Mouse (Mus musculus) embryo, embryonic 11 days (tissue): ENCODE measurements around the gene Mfsd1.

Experiments
- DNase-seq: peaks from one replicate; pipeline ENCODE4 v3.0.0-alpha.2; 2015

The Mfsd1 gene

GRCm38 (mm10) chr3:67643135-67643534 is 60.6 kb downstream of the Mfsd1 start:
- no peak for DNase-seq

GRCm38 (mm10) chr3:67645640-67646466 is 63.3 kb downstream of the Mfsd1 start:
- peak; percentile 30 for DNase-seq
